Mouse (Mus musculus): ENCODE measurements around the gene Gm3415.
"Not testable (repeated sequence)": the region's sequence is repeated elsewhere in the genome, so short reads cannot be mapped to it uniquely, and the experiment has no call there.

Gm3415 gene

DNA sequence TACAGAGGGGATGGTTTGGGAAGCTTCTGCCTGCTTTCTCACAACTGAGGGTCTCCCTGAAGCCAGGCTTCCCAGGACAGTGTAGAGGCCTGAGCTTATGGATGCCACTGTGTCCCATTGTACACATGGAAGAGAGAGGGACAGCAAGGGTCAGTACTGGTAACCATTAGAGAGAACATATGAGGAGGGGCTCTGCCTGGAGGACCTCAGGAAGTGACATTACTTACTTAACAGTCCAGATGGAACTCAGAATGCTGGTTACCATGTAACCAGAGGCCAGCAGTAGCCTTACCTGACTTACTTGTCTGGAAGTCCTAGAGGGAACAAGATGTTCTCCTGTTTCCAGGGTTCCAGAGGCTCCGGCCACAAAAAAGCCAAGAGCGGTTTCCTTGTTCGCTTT is at the start of gene Gm3415:
TSS of gene Gm3415 (plus strand) at position 301 of the 400 bp plus-strand sequence.
- DNase-seq (ENCODE audit: low read depth) = not testable (repeated sequence)

DNA sequence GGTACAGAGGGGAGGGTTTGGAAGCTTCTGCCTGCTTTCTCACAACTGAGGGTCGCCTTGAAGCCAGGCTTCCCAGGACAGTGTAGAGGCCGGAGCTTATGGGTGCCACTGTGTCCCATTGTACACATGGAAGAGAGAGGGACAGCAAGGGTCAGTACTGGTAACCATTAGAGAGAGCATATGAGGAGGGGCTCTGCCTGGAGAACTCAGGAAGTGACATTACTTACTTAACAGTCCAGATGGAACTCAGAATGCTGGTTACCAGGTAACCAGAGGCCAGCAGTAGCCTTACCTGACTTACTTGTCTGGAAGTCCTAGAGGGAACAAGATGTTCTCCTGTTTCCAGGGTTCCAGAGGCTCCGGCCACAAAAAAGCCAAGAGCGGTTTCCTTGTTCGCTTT is 42.1 kb upstream of the Gm3415 start, which contains the start of gene Gm3402:
TSS of gene Gm3402 (plus strand) at position 301 of the 400 bp plus-strand sequence.
- not testable (repeated sequence) for DNase-seq (ENCODE audit: low read depth)

DNA sequence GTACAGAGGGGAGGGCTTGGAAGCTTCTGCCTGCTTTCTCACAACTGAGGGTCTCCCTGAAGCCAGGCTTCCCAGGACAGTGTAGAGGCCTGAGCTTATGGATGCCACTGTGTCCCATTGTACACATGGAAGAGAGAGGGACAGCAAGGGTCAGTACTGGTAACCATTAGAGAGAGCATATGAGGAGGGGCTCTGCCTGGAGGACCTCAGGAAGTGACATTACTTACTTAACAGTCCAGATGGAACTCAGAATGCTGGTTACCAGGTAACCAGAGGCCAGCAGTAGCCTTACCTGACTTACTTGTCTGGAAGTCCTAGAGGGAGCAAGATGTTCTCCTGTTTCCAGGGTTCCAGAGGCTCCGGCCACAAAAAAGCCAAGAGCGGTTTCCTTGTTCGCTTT is 30.4 kb upstream of the Gm3415 start, which contains the start of gene Gm3404:
TSS of gene Gm3404 (plus strand) at position 301 of the 400 bp plus-strand sequence.
- not testable (repeated sequence) for DNase-seq (ENCODE audit: low read depth)

DNA sequence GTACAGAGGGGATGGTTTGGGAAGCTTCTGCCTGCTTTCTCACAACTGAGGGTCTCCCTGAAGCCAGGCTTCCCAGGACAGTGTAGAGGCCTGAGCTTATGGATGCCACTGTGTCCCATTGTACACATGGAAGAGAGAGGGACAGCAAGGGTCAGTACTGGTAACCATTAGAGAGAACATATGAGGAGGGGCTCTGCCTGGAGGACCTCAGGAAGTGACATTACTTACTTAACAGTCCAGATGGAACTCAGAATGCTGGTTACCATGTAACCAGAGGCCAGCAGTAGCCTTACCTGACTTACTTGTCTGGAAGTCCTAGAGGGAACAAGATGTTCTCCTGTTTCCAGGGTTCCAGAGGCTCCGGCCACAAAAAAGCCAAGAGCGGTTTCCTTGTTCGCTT is 18.6 kb upstream of the Gm3415 start, which contains the start of gene Gm3409:
TSS of gene Gm3409 (plus strand) at position 301 of the 400 bp plus-strand sequence.
- not testable (repeated sequence) for DNase-seq (ENCODE audit: low read depth)

DNA sequence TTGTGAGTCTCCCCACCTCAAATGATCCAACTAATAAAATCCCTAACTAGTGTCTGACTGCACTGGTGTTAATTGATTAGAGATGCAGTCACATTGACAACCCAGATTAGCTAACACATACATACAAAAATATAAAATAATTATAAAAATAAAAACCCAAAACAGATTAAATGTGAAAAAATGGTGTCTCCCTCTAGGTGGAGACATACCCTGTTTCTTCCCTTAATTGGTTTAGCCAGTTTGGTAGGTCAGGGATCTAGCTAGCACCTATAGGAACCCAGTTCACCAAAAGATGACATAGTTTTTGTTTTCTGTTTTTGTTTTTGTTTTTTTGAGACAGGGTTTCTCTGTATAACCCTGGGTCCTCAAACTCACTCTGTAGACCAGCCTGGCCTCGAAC is 8.3 kb downstream of the Gm3415 start:
- no peak for DNase-seq (ENCODE audit: low read depth)

DNA sequence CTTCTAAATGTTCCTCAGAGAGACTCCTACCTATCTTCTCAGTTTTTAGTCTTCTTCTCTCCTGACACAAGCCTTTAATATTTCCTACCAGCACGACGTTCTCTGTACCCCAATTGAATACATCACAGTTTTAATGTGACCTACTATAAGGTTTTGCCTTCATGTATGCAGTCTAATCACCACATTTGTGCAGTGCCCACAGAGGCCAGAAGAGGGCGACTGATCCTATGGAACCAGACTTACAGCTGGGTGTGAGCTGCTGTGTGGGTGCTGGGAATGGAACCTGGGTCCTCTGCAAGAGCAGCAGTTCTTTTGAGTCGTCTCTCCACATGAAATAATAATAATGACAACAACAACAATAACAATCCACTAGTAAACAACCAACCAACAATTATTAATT is 11.1 kb downstream of the Gm3415 start:
- no peak for DNase-seq (ENCODE audit: low read depth)

DNA sequence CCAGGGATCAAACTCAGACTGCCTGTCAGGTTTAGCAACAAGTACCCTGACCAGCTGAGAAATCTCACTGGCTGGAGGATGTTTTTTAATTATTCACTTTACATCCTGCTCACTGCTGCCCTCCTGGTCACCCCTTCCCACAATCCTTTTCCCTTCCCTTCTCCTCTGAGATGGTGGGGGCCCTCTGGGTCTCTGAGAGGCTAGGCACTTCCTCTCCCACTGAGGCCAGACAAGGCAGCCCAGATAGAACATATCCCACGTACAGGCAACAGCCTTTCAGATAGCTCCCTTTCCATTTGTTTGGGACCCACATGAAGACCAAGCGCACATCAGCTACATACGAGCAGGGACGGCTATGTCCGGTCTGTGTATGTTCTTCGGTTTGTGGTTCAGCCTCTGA is 14.2 kb downstream of the Gm3415 start:
- not testable (repeated sequence) for DNase-seq (ENCODE audit: low read depth)

DNA sequence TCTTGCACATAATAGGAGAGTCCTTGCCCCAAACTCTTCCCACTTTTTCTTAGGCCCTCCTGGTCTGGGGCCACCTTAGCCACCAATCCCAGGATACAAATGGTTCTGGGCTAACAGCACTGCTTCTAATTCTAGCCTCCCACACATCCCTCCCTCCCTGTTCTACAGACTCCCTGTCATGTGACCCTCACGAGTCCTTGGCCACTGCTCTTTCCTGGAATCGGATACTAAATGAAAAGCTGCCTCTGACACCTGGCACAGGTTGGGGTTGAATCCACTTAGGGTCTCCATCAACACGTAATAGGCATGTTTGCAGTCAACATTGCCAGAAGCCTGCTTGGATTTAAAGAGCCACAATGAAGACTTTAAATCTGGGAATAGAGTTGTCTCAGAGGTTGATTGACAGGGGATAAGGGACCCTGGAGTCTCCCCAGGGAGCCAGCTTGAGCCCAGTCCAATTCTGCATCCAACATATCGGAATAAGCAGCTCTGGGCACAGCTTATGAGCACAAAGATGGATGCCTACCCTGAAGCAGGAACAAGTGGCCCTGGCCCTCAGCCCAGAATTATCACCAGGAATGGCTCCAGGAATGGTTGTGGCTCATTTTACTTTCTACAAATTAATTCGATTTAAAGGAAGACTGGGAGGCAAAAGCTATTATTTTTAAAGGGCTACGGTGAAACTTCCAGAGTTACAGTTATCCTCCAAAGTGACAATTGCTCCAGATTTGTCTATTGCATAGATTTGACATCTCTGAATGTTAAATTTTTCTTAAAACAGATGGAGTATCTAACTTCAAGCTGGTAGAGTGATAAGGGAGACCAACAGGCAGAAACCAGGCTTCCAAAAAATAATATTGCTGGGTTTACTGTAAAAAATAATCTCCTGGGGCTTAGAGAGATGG is 16.1 kb downstream of the Gm3415 start:
- not testable (repeated sequence) for DNase-seq (ENCODE audit: low read depth)

DNA sequence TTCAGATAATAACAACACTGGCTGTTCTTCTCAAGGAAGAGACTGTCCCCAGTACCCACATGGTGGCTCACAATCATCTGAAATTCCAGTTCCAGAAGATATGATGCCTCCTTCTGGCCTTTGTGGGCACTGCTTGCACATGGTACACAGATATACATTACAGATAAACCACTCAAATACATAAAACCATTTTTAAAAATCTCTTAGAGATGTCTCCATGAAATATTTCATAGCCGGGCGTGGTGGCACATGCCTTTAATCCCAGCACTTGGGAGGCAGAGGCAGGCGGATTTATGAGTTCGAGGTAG is 16.8 kb downstream of the Gm3415 start:
- DNase-seq (ENCODE audit: low read depth) = not testable (repeated sequence)

DNA sequence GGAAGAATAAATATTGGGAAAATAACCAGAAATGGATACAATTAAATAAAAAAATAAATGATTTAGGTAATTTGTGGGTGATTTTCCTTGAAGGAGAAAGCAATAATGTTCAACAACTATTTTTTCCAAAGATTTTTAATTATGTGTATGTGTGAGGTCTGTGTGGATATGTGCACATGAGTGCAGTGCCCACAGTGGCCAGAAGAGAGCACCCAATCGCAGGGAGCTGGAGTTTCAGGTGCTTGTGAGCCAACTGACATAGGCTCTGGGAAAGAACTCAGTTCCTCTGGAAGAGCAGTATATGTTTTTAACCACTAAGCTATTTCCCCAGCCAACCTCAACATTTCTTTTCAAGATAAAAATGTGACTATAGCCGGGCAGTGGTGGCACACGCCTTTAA is 20.7 kb downstream of the Gm3415 start:
- no peak for DNase-seq (ENCODE audit: low read depth)

DNA sequence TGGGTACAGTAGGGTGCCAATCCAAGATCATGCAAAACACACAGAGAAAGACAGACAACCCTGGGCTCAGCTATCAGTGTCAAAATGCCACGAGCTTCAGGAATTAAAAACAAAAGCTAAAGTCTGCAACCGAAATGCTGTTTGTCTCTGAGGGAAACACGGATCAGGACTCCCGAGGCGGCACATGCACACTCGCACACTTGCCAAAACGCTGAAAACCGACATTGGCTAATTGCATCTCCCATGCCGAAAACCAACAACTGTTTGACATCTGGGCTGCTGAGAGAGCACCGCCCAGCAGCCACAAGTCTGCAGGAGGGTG is 28.2 kb downstream of the Gm3415 start:
- no peak for DNase-seq (ENCODE audit: low read depth)

DNA sequence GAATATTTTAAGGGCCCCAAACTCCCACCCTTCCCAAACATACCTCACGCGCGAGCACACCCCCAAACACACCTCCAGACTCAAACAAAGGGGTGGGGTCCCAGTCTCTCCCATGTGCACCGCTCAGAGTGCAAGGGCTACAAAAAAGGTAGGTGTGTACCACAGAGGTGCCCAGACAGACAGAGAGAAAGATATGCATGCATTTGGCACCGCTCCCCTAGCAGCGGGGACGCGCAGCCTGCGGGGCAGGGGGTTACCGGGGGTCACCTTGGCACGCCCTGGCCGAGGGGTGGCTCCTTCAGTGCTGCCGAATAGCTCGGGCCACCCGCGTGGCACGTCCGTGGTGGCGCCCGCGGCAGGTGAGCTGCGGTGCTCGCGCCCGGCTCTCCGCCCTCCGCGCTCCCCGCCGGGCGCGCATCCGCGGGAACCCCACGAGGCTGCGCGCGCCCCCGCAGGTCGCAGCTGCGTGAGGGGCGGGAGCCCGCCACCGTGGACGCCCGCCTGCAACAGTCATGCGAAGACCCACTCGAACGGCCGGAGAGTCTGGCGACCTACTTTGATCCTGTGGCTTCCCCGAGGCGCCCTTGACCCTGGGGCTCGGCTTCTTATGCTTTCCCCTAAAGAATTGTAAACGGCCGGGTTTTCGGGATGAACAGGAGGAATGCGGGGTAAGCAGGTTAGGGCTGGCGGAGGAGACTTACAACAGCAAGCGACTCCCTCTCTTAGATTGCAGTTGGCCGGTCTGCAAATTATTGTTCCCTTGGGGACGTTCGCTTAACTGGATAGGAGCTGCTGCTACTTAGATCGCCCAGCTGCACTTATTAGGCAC is 28.8 kb downstream of the Gm3415 start, which contains the start of gene Gpr12:
TSS of gene Gpr12 (minus strand) at position 762 of the 829 bp plus-strand sequence.
- no peak for DNase-seq (ENCODE audit: low read depth)

DNA sequence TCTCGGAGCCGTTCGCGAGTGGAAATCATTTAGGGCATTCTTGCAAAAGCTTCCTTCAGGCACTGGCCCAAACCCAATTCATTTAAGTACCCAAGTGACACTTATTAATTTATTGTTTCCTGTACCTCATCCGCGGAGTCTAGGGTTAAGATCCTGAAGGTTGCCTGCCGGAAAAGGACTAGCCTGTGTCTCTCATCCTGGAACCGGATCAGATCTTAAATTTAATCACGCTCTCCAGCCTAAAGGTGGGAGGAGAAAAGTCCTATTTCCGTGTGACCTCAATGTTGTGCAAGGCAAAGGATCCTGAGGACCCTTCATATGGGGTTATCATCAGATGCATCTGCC is 29.3 kb downstream of the Gm3415 start:
- DNase-seq (ENCODE audit: low read depth) = no peak

DNA sequence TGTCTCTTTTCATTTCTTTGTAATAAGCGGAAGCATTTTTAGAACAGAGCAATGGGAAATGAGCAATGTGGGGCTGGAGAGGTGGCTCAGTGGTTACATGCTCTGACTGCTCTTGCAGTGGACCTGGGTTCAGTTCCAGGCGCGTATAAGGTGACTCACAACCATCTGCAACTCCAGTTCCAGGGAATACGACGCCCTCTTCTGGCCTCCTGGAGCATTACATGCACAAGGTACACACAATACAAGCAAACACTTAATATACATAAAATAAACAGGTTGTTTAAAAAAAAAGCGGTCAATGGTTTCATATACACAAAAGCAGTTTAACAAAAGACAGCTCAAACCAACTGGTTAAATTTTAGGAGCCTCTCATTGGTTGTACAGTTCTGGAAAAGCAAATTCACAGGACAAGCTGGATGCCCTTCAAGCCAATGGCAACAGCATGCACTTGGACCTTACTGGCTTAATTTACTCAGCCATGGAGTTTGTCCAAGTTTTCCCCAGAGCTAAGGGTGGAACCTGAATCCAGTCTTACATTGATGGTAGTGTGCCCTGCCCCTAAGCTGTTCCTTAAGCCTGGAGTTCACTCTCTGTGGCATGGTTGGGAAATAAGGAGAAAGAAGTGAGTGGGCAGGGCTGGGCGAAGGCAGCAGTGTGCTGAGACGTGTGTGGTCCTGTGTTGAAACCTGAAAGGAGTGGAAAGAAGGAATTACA is 30.6 kb downstream of the Gm3415 start:
- DNase-seq (ENCODE audit: low read depth) = no peak

DNA sequence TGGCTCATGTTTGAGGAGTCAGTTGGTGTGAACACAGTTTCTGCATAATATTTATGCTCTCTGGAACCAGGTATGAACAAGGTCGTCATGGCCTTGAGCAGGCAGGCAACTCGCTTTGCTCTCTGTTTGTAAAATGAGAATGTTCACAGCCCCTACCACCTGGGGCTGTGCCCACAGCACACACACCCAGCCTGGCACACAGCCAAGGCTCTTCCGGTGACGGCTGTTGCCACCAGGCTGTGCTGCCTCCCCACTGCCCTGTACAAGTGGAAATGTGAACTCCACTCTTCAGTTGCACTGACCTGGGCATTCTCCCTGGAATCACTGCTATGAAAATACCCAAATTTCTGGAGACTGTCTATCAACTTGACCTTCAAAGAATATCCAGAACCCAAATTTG is 35.1 kb downstream of the Gm3415 start:
- no peak for DNase-seq (ENCODE audit: low read depth)

DNA sequence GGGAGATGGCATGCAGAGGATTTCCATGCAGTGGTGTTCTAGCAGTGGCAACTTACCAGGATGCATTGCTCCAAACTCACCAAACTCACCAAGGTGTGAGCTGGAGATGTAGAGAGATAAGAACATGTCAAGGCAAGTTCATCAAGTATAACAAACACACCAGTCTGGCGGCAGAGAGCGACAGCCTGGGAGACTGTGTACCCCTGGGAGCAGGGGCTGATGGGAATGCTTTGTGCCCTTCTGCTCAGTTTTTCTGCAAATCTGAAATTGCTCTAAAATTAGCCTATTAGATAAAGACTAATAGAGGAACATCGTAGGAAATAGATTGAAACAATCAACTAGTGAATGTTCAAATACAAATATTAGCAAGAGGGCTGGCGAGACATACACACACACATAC is 35.7 kb downstream of the Gm3415 start:
- DNase-seq (ENCODE audit: low read depth) = no peak

DNA sequence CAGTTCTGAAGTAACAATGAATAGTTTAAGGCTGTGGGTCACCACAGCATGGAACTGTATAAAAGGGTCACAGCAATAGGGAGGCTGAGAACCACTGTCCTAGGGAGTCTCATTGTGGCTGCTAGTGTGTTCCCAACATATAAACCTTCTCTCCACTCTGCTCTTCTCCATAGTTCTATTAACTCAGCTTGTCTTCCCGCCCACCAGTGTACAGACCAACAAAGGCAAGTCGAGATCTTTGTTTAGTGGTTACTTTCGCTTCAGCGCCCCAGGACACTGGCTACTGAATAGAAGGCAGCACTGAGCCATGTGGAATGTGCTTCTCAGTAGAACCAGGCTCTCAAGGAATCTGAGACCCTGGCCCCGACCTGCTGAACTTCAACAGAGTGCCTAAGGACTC is 36.6 kb downstream of the Gm3415 start:
- DNase-seq (ENCODE audit: low read depth) = no peak

DNA sequence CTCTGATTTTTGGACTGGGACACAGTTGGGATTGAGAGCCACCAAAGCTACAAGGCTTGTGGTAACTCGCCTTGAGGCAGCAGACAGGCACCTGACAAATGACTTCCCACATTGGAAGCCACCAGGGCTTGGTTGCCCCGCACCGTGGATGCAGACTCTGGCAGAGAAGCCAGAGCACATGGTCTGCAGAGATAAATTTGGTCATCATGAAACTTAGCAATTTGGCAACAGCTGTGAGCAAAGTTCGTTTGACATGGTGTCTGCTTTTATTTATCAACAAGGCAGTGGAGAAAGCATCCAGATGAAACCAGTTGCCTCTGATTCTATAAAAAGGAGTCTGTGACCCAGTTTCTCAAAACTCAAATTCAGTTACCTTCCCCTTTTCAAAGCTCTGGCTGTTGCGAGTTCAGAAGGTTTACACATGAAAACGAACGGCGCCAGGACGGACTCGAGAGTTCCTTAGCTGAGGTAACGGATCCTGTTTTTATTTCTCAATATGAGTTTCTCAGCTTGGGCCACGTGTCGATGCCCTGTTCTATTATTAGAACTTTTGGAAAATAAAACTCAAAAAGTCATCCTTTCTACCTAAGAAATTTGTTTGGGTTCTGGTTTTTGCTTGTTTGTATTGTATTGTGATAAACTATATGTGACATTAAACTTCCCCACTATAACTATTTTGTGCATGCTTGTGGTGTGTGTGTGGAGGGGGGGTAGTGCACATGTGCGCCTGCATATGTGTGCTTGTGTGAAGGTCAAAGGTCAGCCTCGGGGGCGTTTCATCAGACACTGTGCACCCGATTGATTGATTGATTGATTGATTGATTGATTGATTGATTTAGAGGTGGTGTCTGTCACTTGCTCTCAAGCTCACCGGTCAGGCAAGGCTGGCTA is 40.9 kb downstream of the Gm3415 start:
- no peak for DNase-seq (ENCODE audit: low read depth)

DNA sequence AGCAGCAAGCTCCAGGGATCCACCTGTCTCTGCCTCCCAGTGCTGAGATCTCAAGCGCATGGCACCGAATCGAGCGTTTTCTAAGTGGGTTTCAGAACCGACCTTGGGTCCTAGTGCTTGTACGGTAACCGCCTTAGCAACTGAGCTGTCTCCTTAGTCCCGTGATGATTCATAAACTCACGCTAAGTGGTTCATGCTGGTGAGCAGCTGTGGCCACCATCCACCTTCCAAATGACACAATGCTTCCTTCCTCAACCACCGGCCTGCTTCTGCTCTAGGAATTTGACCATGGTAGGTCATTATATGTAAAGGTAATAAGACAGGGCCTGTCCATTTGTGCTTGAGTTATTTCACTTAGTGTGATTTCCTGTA is 41.6 kb downstream of the Gm3415 start:
- DNase-seq (ENCODE audit: low read depth) = no peak

DNA sequence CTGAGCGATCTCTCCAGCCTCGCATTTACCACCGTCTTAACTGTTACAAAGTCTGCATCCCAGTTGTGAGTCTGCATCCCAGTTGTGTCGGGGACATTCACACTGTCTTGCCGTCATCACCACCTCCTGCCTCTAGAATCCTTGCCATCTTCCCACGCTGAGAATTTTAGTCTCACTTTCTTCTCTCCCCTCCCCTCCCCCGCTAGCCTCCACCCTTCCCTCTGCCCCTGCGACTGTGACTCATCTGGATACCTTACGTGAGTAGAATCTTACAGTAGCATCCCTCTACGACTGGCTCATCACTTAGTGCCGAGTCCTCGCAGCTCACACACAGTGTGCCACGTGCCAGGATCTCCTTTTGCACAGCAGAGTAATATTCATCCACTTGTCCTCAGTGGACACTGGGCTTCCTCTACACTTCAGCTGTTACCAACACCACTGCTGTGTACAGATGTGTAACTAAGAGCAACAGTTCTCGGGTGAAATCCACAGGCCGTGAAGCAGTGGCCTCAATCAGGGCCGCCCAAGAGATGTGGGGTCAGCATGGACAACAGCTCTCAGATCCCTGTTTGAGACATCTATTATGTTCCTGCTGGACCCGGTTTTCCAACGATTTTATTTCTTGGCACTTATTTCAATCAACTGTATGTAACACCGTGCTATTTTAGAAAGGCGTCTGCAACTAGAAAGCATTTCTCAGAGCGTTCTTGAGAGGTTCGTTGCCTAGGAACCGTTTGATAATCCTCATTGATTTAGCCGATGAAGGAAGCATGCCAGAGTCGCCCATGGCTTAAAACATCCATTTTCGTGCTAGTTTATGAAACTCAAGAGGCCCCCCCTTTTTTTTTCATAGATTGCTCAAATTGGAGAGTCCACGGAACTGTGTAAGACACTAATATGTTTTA is 42.5 kb downstream of the Gm3415 start:
- no peak for DNase-seq (ENCODE audit: low read depth)
